Mouse (Mus musculus): ENCODE data around the gene Ptpn5. TPM values are rescaled to one million over a fixed set of nuclear protein-coding genes. Genes with fewer than 3 reads are reported as not detected.

Gene Ptpn5
- polyA plus RNA-seq, 1 experiment from 2014 or later = 1.2 TPM

DNA sequence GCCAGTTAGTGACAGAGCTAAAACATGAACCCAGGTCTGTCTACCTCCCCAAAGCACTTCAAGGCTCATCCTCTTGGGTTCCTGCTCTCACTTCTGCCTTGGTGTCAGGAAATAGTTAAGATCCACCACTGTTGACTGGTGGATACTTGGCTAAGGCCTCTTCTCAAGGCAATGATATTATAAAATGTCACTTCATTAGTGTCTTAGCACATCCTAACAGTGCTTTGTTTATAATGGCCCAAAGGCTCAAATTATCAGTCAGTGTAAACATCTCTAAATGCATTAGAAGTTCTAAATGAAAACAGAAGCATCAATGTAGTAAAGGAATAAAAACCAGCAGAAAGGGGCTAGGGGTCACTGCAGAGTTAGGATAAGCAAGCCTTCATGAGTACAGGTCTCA is 26.5 kb downstream of the Ptpn5 start:
- Histone ChIP-seq H3K4me1 (ENCODE audit: insufficient read depth, low read depth, low read length) (no peaks in the 10 kb centered on the region), H3K4me3 (ENCODE audit: low read depth, low read length) (no peak overlapping the region), H3K9ac (replicated peaks; ENCODE audit: low read depth) (no peak overlapping the region), H3K9me3 (ENCODE audit: low read length) (no peaks in the 10 kb centered on the region), H3K27ac (ENCODE audit: low read length) (no peak overlapping the region), H3K4me2 (replicated peaks; ENCODE audit: low read depth, low read length) (no peak overlapping the region), H3K36me3 (ENCODE audit: insufficient read depth, low read length) (no peaks in the 10 kb centered on the region), H3K27me3 (replicated peaks; ENCODE audit: insufficient read depth, low read length) (no peaks in the 10 kb centered on the region)
- ATAC-seq = peak; percentile 17; the same call in 1 of the 2 replicates
- peak; percentile 37 for DNase-seq (ENCODE audit: low spot score)
- TF ChIP-seq CTCF (IDR thresholded peaks at IDR 0.05) = no peak
- TF ChIP-seq EP300 (IDR thresholded peaks at IDR 0.05) = no peak

DNA sequence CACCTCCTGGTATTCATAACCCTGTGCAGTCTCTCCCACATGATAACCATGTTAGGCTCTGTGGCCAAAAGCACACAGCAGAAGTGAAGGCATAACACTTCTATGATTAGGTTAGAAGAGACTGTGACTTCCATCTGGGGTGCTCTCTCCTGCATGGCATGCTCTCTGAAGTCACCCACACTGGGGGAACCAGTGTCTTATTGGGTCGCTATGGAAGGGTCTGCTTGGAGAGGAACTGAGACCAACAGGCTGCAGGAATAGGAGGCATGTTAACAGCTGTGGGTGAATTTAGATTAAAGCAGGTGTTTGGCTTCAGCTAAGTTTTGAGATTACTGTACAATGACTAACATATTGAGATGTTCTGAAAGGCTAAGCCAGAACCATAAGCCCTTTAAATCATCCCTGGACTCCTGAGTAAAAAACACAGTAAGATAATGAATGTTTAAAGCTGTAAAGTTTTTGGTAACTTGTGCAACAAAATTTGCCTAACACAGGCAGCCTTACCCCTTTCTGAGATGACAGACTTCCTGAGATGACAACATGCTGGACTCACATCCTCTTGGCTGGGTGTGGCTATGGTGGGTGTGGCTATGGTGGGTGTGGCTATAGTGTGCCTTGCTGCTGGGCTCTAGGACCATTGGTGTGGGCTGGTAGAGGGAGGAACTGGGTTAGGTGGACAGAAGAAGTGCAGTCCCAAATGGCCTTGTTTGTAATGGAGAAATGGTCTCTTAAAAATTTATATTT is 29.6 kb downstream of the Ptpn5 start:
- TF ChIP-seq EP300 (IDR thresholded peaks at IDR 0.05) = no peak
- no peak for TF ChIP-seq CTCF (IDR thresholded peaks at IDR 0.05)
- Histone ChIP-seq H3K27ac (ENCODE audit: low read length) (no peak overlapping the region), H3K4me2 (replicated peaks; ENCODE audit: low read depth, low read length) (no peak overlapping the region), H3K9ac (replicated peaks; ENCODE audit: low read depth) (no peak overlapping the region), H3K4me3 (ENCODE audit: low read depth, low read length) (no peak overlapping the region), H3K4me1 (ENCODE audit: insufficient read depth, low read depth, low read length) (no peaks in the 10 kb centered on the region), H3K27me3 (replicated peaks; ENCODE audit: insufficient read depth, low read length) (no peaks in the 10 kb centered on the region), H3K36me3 (ENCODE audit: insufficient read depth, low read length) (no peaks in the 10 kb centered on the region), H3K9me3 (ENCODE audit: low read length) (no peaks in the 10 kb centered on the region)
- WGBS = 76% methylated on average over 1 of the region's 1 CpGs
- peak; percentile 62 for DNase-seq (ENCODE audit: low spot score)
- ATAC-seq = peak; percentile 67

DNA sequence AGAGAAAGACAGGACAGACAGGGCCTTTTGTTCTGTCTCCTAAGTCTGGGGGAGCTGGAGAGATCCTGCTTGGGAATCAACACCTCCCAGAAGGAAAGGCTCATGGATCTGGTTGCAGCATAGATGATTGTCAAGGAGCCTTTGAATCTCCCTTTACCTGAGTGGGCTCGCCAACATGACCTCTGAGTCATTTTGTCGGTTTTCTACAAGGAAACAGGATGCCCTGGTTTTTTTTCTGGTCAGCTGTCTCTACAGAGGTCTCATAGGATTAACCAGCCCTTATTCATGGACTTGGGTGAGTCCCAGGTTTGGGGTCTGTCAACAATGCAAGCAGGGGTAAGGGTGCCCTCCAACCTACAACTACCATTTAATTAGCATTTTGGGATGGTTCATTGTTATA is 30.5 kb downstream of the Ptpn5 start:
- Histone ChIP-seq H3K9me3 (ENCODE audit: low read length) (no peaks in the 10 kb centered on the region), H3K36me3 (ENCODE audit: insufficient read depth, low read length) (no peaks in the 10 kb centered on the region), H3K4me3 (ENCODE audit: low read depth, low read length) (no peak overlapping the region), H3K27ac (ENCODE audit: low read length) (no peak overlapping the region), H3K9ac (replicated peaks; ENCODE audit: low read depth) (no peak overlapping the region), H3K4me2 (replicated peaks; ENCODE audit: low read depth, low read length) (no peak overlapping the region), H3K4me1 (ENCODE audit: insufficient read depth, low read depth, low read length) (no peaks in the 10 kb centered on the region), H3K27me3 (replicated peaks; ENCODE audit: insufficient read depth, low read length) (no peaks in the 10 kb centered on the region)
- TF ChIP-seq CTCF (IDR thresholded peaks at IDR 0.05) (no peak), EP300 (IDR thresholded peaks at IDR 0.05) (no peak)
- DNase-seq (ENCODE audit: low spot score) (no peak), ATAC-seq (no peak)
- WGBS = 48% methylated on average over 2 of the region's 2 CpGs

DNA sequence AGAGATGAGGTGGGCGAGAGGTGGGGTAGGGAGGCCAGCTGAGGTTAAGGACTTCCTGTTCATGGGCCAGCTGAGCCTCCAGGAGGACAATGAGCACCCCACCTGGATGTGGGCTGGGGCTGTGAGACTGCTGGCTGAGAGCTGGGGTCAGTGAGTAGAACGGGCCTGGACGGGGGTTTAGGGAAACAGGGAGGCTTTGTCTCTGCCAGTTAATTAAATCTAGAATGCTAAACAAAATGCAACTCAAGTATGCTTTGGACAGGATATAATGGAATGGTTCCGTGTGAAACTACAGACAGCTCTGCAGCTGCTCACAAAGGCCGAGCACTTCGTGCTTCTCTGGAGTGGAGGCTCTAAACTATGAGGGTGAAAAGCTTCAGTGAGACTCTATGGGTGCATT is 32.9 kb downstream of the Ptpn5 start:
- 49% methylated on average over 6 of the region's 6 CpGs for WGBS
- TF ChIP-seq EP300 (IDR thresholded peaks at IDR 0.05) (0 out of 2 replicates have a peak, but pooled peaks have one; percentile 20), CTCF (IDR thresholded peaks at IDR 0.05) (no peak)
- Histone ChIP-seq H3K4me3 (ENCODE audit: low read depth, low read length) (no peak overlapping the region), H3K9me3 (ENCODE audit: low read length) (no peaks in the 10 kb centered on the region), H3K36me3 (ENCODE audit: insufficient read depth, low read length) (no peaks in the 10 kb centered on the region), H3K4me1 (ENCODE audit: insufficient read depth, low read depth, low read length) (no peaks in the 10 kb centered on the region), H3K27me3 (replicated peaks; ENCODE audit: insufficient read depth, low read length) (no peaks in the 10 kb centered on the region), H3K4me2 (replicated peaks; ENCODE audit: low read depth, low read length) (no peak overlapping the region), H3K27ac (ENCODE audit: low read length) (0 out of 2 replicates have a peak overlapping the region, but pooled peaks have one; percentile 28), H3K9ac (replicated peaks; ENCODE audit: low read depth) (no peak overlapping the region)
- DNase-seq (ENCODE audit: low spot score) = peak; percentile 67
- peak; percentile 82 for ATAC-seq

DNA sequence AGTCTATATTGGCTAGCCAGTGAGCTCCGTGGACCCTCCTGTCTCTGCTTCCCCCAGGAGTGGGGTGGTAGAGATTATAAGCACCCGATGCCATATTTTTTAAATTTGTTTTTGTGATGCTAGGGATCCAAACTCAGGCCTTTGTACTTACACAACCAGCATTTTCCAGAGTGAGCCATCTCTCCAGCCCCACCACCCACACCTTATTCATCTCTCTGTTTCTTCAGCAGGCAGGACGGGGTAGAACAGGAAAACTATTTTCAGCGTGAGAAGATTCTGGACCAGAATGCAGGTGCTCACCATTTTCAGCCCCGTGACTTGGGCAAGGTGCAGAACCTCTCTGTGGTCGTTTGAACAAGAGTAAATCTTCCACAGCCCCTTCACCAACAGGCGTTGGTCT is 34.2 kb downstream of the Ptpn5 start:
- DNase-seq (ENCODE audit: low spot score) (no peak), ATAC-seq (no peak)
- WGBS = 78% methylated on average over 7 of the region's 7 CpGs
- H3K27me3 ChIP-seq (replicated peaks; ENCODE audit: insufficient read depth, low read length) = no peaks in the 10 kb centered on the region
- no peak overlapping the region for H3K4me3 ChIP-seq (ENCODE audit: low read depth, low read length)
- no peak overlapping the region for H3K9ac ChIP-seq (replicated peaks; ENCODE audit: low read depth)
- no peak overlapping the region for H3K4me2 ChIP-seq (replicated peaks; ENCODE audit: low read depth, low read length)
- no peak overlapping the region; the same call in 1 of the 2 replicates for H3K27ac ChIP-seq (ENCODE audit: low read length)
- TF ChIP-seq EP300 (IDR thresholded peaks at IDR 0.05) = no peak
- TF ChIP-seq CTCF (IDR thresholded peaks at IDR 0.05) = no peak
- no peaks in the 10 kb centered on the region for H3K36me3 ChIP-seq (ENCODE audit: insufficient read depth, low read length)
- H3K9me3 ChIP-seq (ENCODE audit: low read length) = no peaks in the 10 kb centered on the region
- no peaks in the 10 kb centered on the region for H3K4me1 ChIP-seq (ENCODE audit: insufficient read depth, low read depth, low read length)

DNA sequence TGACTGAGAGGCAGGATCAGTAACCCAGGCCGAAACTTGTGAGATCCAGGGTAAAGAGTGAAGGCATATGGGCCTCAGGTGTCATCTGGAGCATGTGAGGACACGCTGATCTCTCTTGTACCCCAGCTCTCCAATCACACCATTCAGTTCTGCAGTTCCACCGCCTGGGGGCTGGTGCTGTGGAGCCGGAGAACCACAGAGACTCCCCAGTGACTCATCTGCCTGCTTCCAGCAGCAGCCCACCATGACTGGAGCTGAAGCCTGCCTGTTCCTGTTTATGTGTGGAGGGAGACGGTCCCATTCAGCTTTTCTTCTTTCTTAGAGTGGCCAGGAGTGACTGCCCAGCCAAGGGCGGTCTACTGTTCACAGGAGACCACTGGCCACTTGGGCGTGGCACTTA is 35.4 kb downstream of the Ptpn5 start:
- Histone ChIP-seq H3K4me3 (ENCODE audit: low read depth, low read length) (no peak overlapping the region), H3K27ac (ENCODE audit: low read length) (no peak overlapping the region), H3K9me3 (ENCODE audit: low read length) (no peaks in the 10 kb centered on the region), H3K4me1 (ENCODE audit: insufficient read depth, low read depth, low read length) (no peaks in the 10 kb centered on the region), H3K36me3 (ENCODE audit: insufficient read depth, low read length) (no peaks in the 10 kb centered on the region), H3K4me2 (replicated peaks; ENCODE audit: low read depth, low read length) (no peak overlapping the region), H3K9ac (replicated peaks; ENCODE audit: low read depth) (no peak overlapping the region), H3K27me3 (replicated peaks; ENCODE audit: insufficient read depth, low read length) (no peaks in the 10 kb centered on the region)
- 55% methylated on average over 7 of the region's 7 CpGs for WGBS
- ATAC-seq = no peak
- TF ChIP-seq CTCF (IDR thresholded peaks at IDR 0.05) (peak; percentile 37), EP300 (IDR thresholded peaks at IDR 0.05) (no peak)
- DNase-seq (ENCODE audit: low spot score) = no peak
